Comparison of ENCODE assay signal across 7 mouse cellular contexts in the genomic region with DNA sequence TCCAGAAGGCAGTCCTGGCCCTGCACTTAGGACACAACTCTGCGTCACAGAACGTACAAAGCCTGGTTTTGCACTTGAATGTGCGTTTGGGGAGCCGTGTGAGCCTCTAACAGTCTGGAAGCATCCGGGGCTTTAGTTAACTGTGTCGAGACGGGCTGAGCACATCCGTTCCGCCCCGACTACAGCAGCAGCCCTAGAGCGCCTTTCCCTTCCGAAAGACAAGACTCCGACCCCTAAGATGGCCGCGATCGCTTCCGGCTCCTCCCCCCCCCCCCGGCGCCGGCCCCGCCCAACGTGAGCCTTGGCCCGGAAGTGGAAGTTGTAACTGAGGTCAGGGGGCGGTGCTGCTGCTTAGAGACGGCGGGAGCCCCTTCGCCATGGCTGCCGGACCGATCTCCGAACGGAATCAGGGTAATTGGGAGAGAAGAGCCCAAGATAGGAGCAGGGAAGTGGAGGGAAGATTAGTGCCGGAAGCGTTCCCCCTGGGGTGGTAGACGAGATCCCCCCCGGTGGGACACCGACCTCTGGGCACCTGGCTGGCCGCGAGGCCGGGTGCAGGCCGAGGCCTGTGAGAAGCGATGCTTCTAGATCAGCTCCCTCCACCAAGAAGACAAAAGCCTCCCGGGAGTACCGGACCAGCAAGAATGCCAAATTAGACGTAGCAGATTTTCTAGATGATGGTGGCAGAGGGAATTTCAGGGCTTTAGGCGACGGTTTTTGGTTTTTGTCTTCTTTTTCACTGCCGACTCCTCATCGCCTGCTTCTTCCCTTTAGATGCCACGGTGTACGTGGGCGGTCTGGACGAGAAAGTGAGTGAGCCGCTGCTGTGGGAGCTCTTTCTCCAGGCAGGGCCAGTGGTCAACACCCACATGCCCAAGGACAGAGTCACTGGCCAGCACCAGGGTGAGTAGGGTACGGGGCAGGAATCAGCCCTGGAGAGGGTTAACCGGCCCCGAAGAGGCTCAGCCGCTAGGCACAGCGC. TPM values are rescaled to one million over a fixed set of nuclear protein-coding genes. Genes with fewer than 3 reads are reported as not detected.
A peak's percentile ranks its signal among the peaks of the same experiment; 100 is the strongest.
DNase-seq lines count a peak whose midpoint lies in the region; ATAC-seq lines count a peak whose summit lies in the region.

Sf3b4 (plus strand) TSS at position 136 of the 982 bp plus-strand sequence.

- ATAC-seq in intestine, embryonic 14.5 days (replicated peaks; ENCODE audit: low FRiP score, low TSS enrichment, low read depth), result peak; percentile 91
- ATAC-seq in midbrain, embryonic 11.5 days (ENCODE audit: low FRiP score), result peak; percentile 95

- peak within 1 kb of the TSS; percentile 99 for H3K4me3 ChIP-seq in intestine, embryonic 14.5 days (ENCODE audit: low read depth, low read length)
- peak within 1 kb of the TSS; percentile 74 for H3K4me3 ChIP-seq in midbrain, embryonic 11.5 days (ENCODE audit: low read depth, low read length)

- no peaks in the 10 kb centered on the region for H3K27me3 ChIP-seq in intestine, embryonic 14.5 days (replicated peaks; ENCODE audit: control insufficient read depth, insufficient read depth, low read length)
- H3K27me3 ChIP-seq in midbrain, embryonic 11.5 days (ENCODE audit: control insufficient read depth, insufficient read depth, low read length), result no peaks in the 10 kb centered on the region

- H3K4me1 ChIP-seq in intestine, embryonic 14.5 days (replicated peaks; ENCODE audit: control insufficient read depth, insufficient read depth, low read length), result peaks cover 18% of the 10 kb centered on the region
- peaks cover 15% of the 10 kb centered on the region for H3K4me1 ChIP-seq in midbrain, embryonic 11.5 days (ENCODE audit: control insufficient read depth, insufficient read depth, low read length)

- peak within 1 kb of the TSS; percentile 99 for H3K27ac ChIP-seq in intestine, embryonic 14.5 days (ENCODE audit: low read depth)
- peak within 1 kb of the TSS; percentile 96 for H3K27ac ChIP-seq in midbrain, embryonic 11.5 days (ENCODE audit: low read depth, low read length)

- under 1% methylated on average over 56 of the region's 58 CpGs for WGBS in intestine, embryonic 14.5 days
- WGBS in midbrain, embryonic 11.5 days, result under 1% methylated on average over 57 of the region's 58 CpGs

- peak within 1 kb of the TSS; percentile 96 for H3K9ac ChIP-seq in intestine, embryonic 14.5 days (ENCODE audit: low read length)
- peak within 1 kb of the TSS; percentile 96 for H3K9ac ChIP-seq in midbrain, embryonic 11.5 days (ENCODE audit: low read length)

- no peaks in the 10 kb centered on the region for H3K9me3 ChIP-seq in intestine, embryonic 14.5 days (ENCODE audit: control insufficient read depth, low read length)
- H3K9me3 ChIP-seq in midbrain, embryonic 11.5 days (ENCODE audit: control insufficient read depth, low read length), result no peaks in the 10 kb centered on the region

- peaks cover 60% of the 10 kb centered on the region for H3K36me3 ChIP-seq in intestine, embryonic 14.5 days (ENCODE audit: control insufficient read depth, insufficient read depth, low read length)
- 0 out of 2 replicates have a peak, but pooled peaks cover 4% of the 10 kb centered on the region for H3K36me3 ChIP-seq in midbrain, embryonic 11.5 days (ENCODE audit: control insufficient read depth, insufficient read depth, low read length)

- peak; percentile 79 to 81 for DNase-seq in adrenal gland, adult 18-20 months (ENCODE audit: low spot score in 2 of 2)
- DNase-seq in embryo, embryonic 10 days (ENCODE audit: low spot score), result peak; percentile 94
- DNase-seq in gastrocnemius, postnatal 14 days, result peak; percentile 84
- peak; percentile 96 for DNase-seq in intestine, embryonic 14.5 days (ENCODE audit: low spot score)
- peak; percentile 83 to 84 for DNase-seq in left cerebral cortex, postnatal 36 days (ENCODE audit: low spot score in 2 of 2)
- peak; percentile 99 for DNase-seq in midbrain, embryonic 11.5 days (ENCODE audit: low spot score, missing footprints)
- DNase-seq in skeletal muscle tissue, adult 2 months (ENCODE audit: low read depth, low spot score), result peak; percentile 86

- intact Hi-C loops in gastrocnemius, postnatal 14 days (cut with DNase I; ENCODE audit: low total_unique reads), result no loop called here
- intact Hi-C loops in left cerebral cortex, postnatal 36 days (cut with DNase I), result no loop called here

- H3K4me2 ChIP-seq in intestine, embryonic 14.5 days (ENCODE audit: low read length), result peak within 1 kb of the TSS; percentile 97
- H3K4me2 ChIP-seq in midbrain, embryonic 11.5 days, result peak within 1 kb of the TSS; percentile 91

RNA-seq across cellular contexts. Expression of gene Sf3b4, which starts in this region (rescaled TPM):
- total RNA-seq in adrenal gland, adult 18-20 months (2021), result 10 to 100 TPM; 56.6 to 57.0 TPM
- total RNA-seq in gastrocnemius, postnatal 14 days (2021), result 10 to 100 TPM; 10.3 to 13.2 TPM
- polyA plus RNA-seq in intestine, embryonic 14.5 days (2014; fragmentation: Nextera tagmentation; extraction: Ambion mirVana), result 184 and 195 TPM in 2 replicates
- 10 to 100 TPM; 40.7 to 42.9 TPM for total RNA-seq in left cerebral cortex, postnatal 36 days (2021)
- 187 and 216 TPM in 2 replicates for polyA plus RNA-seq in midbrain, embryonic 11.5 days (2014; fragmentation: Nextera tagmentation; extraction: Ambion mirVana)

Comparison
In these comparisons a context has a peak if more than half of its experiments do, and no peak if none do; other contexts are left out.
1. Peak in every context shown above with its lines: DNase-seq, ATAC-seq, H3K4me3 ChIP-seq and H3K27ac ChIP-seq.